Mouse (Mus musculus): Measurements from ENCODE around the gene Dact3. TPM values are rescaled to one million over a fixed set of nuclear protein-coding genes. Genes with fewer than 3 reads are reported as not detected.

Dact3 gene
- total RNA-seq, 2 experiments from 2014 or later: 8.7 to 9.4 TPM

- DNase-seq: no peak
Observed at GRCm38 (mm10) chr7:16915461-16916340, 40.6 kb downstream of the Dact3 start.

GRCm38 (mm10) chr7:16916342-16917265, 41.5 kb downstream of the Dact3 start:
- peak in 1 of 2 experiments; percentile 47 for DNase-seq

GRCm38 (mm10) chr7:16917447-16917846, 42.3 kb downstream of the Dact3 start:
- DNase-seq: no peak

- DNase-seq: peak in 1 of 2 experiments; percentile 15
Observed at GRCm38 (mm10) chr7:16918014-16918413, 42.9 kb downstream of the Dact3 start.

- no peak for DNase-seq
Observed at GRCm38 (mm10) chr7:16918670-16919069, 43.6 kb downstream of the Dact3 start.

- no peak for DNase-seq
Observed at GRCm38 (mm10) chr7:16919395-16920149, 44.5 kb downstream of the Dact3 start.

- DNase-seq: no peak
Observed at GRCm38 (mm10) chr7:16920150-16920579, 45.0 kb downstream of the Dact3 start.

GRCm38 (mm10) chr7:16920818-16921791, 46.0 kb downstream of the Dact3 start:
- DNase-seq: peak in 1 of 2 experiments; percentile 43

GRCm38 (mm10) chr7:16921881-16922335, 46.8 kb downstream of the Dact3 start:
- no peak for DNase-seq

- DNase-seq: peak in 1 of 2 experiments; percentile 25
Observed at GRCm38 (mm10) chr7:16922360-16922973, 47.4 kb downstream of the Dact3 start.

- peak in 1 of 2 experiments; percentile 35 for DNase-seq
Observed at GRCm38 (mm10) chr7:16923283-16924036, 48.3 kb downstream of the Dact3 start.

GRCm38 (mm10) chr7:16924037-16924834, 49.1 kb downstream of the Dact3 start, which contains the start of gene Calm3:
Gene Calm3, minus strand, starts transcription at chr7:16924114.
- peak; percentile 100 for DNase-seq

GRCm38 (mm10) chr7:16928341-16928740, 53.2 kb downstream of the Dact3 start:
- DNase-seq: no peak

GRCm38 (mm10) chr7:16930850-16931249, 55.7 kb downstream of the Dact3 start:
- peak; percentile 63 to 88 for DNase-seq

GRCm38 (mm10) chr7:16931968-16932627, 57.0 kb downstream of the Dact3 start:
- DNase-seq: peak; percentile 82 to 94

GRCm38 (mm10) chr7:16932704-16933577, 57.8 kb downstream of the Dact3 start:
- DNase-seq: peak; percentile 37 to 74

Data from heart, adult 18-20 months (tissue).